Mouse (Mus musculus) hindbrain, embryonic 14.5 days (tissue): ENCODE measurements around the gene Fpr3. TPM values are rescaled to one million over a fixed set of nuclear protein-coding genes. Genes with fewer than 3 reads are reported as not detected.

ENCODE experiments used
- ATAC-seq: fragments of 200-750 bp; cut with Nextera tagmentation; 2 replicates; pipeline ENCODE4 v1.8.0; 2017; ENCODE audit warnings: moderate number of reproducible peaks, mild to moderate bottlenecking, moderate TSS enrichment, moderate library complexity; ENCODE audit not compliant: low FRiP score
- DNase-seq: peaks from one replicate; pipeline ENCODE4 v3.0.0-alpha.2; 2015; ENCODE audit warnings: low spot score
- H3K27ac ChIP-seq: fragments of 300-500 bp; sonication (generic); 2 replicates; pipeline ENCODE4 v1.5.1; 2014; ENCODE audit warnings: mild to moderate bottlenecking, moderate library complexity
- H3K27me3 ChIP-seq: fragments of 300-500 bp; sonication (generic); 2 replicates; pipeline ENCODE4 v1.6.1; 2014; ENCODE audit warnings: mild to moderate bottlenecking, low read length, mixed read lengths; ENCODE audit not compliant: control insufficient read depth, insufficient read depth
- H3K36me3 ChIP-seq: fragments of 300-500 bp; sonication (generic); replicated peaks from 2 replicates; pipeline ENCODE4 v1.6.1; 2014; ENCODE audit not compliant: control insufficient read depth, insufficient read depth
- H3K4me1 ChIP-seq: fragments of 300-500 bp; sonication (generic); replicated peaks from 2 replicates; pipeline ENCODE4 v1.6.1; 2014; ENCODE audit warnings: antibody characterized with exemption, low read length, mixed read lengths; ENCODE audit not compliant: control insufficient read depth, insufficient read depth
- H3K4me2 ChIP-seq: fragments of 300-500 bp; sonication (generic); replicated peaks from 2 replicates; pipeline ENCODE4 v1.6.1; 2014; ENCODE audit warnings: mild to moderate bottlenecking, moderate library complexity
- H3K4me3 ChIP-seq: fragments of 300-500 bp; sonication (generic); replicated peaks from 2 replicates; pipeline ENCODE4 v1.5.1; 2014; ENCODE audit warnings: mild to moderate bottlenecking, low read length
- H3K9ac ChIP-seq: fragments of 300-500 bp; sonication (generic); 2 replicates; pipeline ENCODE4 v1.6.1; 2014
- H3K9me3 ChIP-seq: fragments of 300-500 bp; sonication (generic); 2 replicates; pipeline ENCODE4 v1.6.1; 2016; ENCODE audit warnings: low read length; ENCODE audit not compliant: control insufficient read depth
- WGBS: fragments of 180-500 bp; shearing (Covaris S2); extraction: QIAGEN DNeasy Blood & Tissue Kit; methylation state at CpG from one replicate; pipeline ENCODE4 v1.1.7; 2014; 5-methylcytosine and 5-hydroxymethylcytosine counted together
- polyA plus RNA-seq: library from polyadenylated mRNA; unstranded; fragments of >200 nt; fragmentation: Nextera tagmentation; extraction: Ambion mirVana; gene quantifications from 2 replicates; pipeline ENCODE4 v1.2.1, GENCODE M21; 2014

Fpr3 gene
- polyA plus RNA-seq, 1 experiment from 2014 or later = not detected

- Histone ChIP-seq H3K4me1 (no peaks in the 10 kb centered on the region), H3K27me3 (no peaks in the 10 kb centered on the region), H3K4me3 (peak overlapping the region; percentile 24), H3K9me3 (no peaks in the 10 kb centered on the region), H3K9ac (peak overlapping the region; percentile 34), H3K27ac (no peak overlapping the region), H3K4me2 (peak overlapping the region; percentile 48), H3K36me3 (no peaks in the 10 kb centered on the region)
- peak; percentile 57 for ATAC-seq
- DNase-seq = no peak
- WGBS = 19% methylated on average over 55 of the region's 55 CpGs
These were observed 37.5 kb upstream of the Fpr3 start for GRCm38 (mm10) chr17:17849906-17850712.

GRCm38 (mm10) chr17:17855064-17855838 lies 32.4 kb upstream of the Fpr3 start, which contains the start of gene Has1:
Has1 (minus strand) TSS chr17:17855205.
- Histone ChIP-seq H3K9me3 (no peaks in the 10 kb centered on the region), H3K27ac (no peak within 1 kb of the TSS), H3K27me3 (no peaks in the 10 kb centered on the region), H3K9ac (no peak within 1 kb of the TSS), H3K4me3 (no peak within 1 kb of the TSS), H3K4me1 (no peaks in the 10 kb centered on the region), H3K36me3 (no peaks in the 10 kb centered on the region), H3K4me2 (no peak within 1 kb of the TSS)
- DNase-seq (no peak), ATAC-seq (peak; percentile 51; the same call in 1 of the 2 replicates)
- WGBS = 68% methylated on average over 8 of the region's 8 CpGs

- H3K4me1 ChIP-seq = no peaks in the 10 kb centered on the region
- H3K36me3 ChIP-seq = no peaks in the 10 kb centered on the region
- H3K27me3 ChIP-seq = no peaks in the 10 kb centered on the region
- ATAC-seq = no peak
- H3K27ac ChIP-seq = no peak overlapping the region
- H3K4me2 ChIP-seq = no peak overlapping the region
- no peak for DNase-seq
- H3K9me3 ChIP-seq = no peaks in the 10 kb centered on the region
- H3K4me3 ChIP-seq = no peak overlapping the region
- H3K9ac ChIP-seq = no peak overlapping the region
- 81% methylated on average over 1 of the region's 1 CpGs for WGBS
These were observed 31.0 kb upstream of the Fpr3 start for GRCm38 (mm10) chr17:17856612-17857011.

GRCm38 (mm10) chr17:17857446-17857845 lies 30.2 kb upstream of the Fpr3 start:
- H3K9ac ChIP-seq = no peak overlapping the region
- no peak overlapping the region for H3K4me3 ChIP-seq
- ATAC-seq = no peak
- no peak overlapping the region for H3K4me2 ChIP-seq
- H3K4me1 ChIP-seq = no peaks in the 10 kb centered on the region
- 79% methylated on average over 1 of the region's 1 CpGs for WGBS
- H3K27ac ChIP-seq = no peak overlapping the region
- no peaks in the 10 kb centered on the region for H3K9me3 ChIP-seq
- peaks cover 4% of the 10 kb centered on the region; the same call in 1 of the 2 replicates for H3K36me3 ChIP-seq
- H3K27me3 ChIP-seq = no peaks in the 10 kb centered on the region
- DNase-seq = no peak

- ATAC-seq (no peak), DNase-seq (no peak)
- Histone ChIP-seq H3K27me3 (no peaks in the 10 kb centered on the region), H3K4me3 (no peak overlapping the region), H3K9me3 (no peaks in the 10 kb centered on the region), H3K4me1 (no peaks in the 10 kb centered on the region), H3K36me3 (peaks cover 12% of the 10 kb centered on the region), H3K4me2 (no peak overlapping the region), H3K27ac (no peak overlapping the region), H3K9ac (no peak overlapping the region)
- 86% methylated on average over 3 of the region's 3 CpGs for WGBS
These were observed 27.5 kb upstream of the Fpr3 start for GRCm38 (mm10) chr17:17860110-17860509.

GRCm38 (mm10) chr17:17862360-17862759 lies 25.3 kb upstream of the Fpr3 start:
- Histone ChIP-seq H3K4me2 (no peak overlapping the region), H3K36me3 (peaks cover 17% of the 10 kb centered on the region), H3K27ac (no peak overlapping the region), H3K9ac (no peak overlapping the region), H3K27me3 (no peaks in the 10 kb centered on the region), H3K4me1 (no peaks in the 10 kb centered on the region), H3K4me3 (no peak overlapping the region), H3K9me3 (no peaks in the 10 kb centered on the region)
- WGBS = 75% methylated on average over 1 of the region's 1 CpGs
- ATAC-seq = no peak
- DNase-seq = no peak

GRCm38 (mm10) chr17:17865168-17865567 lies 22.5 kb upstream of the Fpr3 start:
- 57% methylated on average over 2 of the region's 2 CpGs for WGBS

GRCm38 (mm10) chr17:17866801-17867469 lies 20.7 kb upstream of the Fpr3 start:
- H3K4me1 ChIP-seq = no peaks in the 10 kb centered on the region
- H3K4me3 ChIP-seq = no peak overlapping the region
- H3K9ac ChIP-seq = no peak overlapping the region
- no peak overlapping the region for H3K4me2 ChIP-seq
- 89% methylated on average over 11 of the region's 11 CpGs for whole genome bisulfite sequencing
- no peaks in the 10 kb centered on the region for H3K9me3 ChIP-seq
- ATAC-seq (no peak), DNase-seq (no peak)
- H3K27me3 ChIP-seq = no peaks in the 10 kb centered on the region
- H3K27ac ChIP-seq = no peak overlapping the region
- H3K36me3 ChIP-seq = peaks cover 17% of the 10 kb centered on the region

More at GRCm38 (mm10) chr17:17865168-17865567, 22.5 kb upstream of the Fpr3 start:
- DNase-seq (no peak), ATAC-seq (no peak)
- no peak overlapping the region for H3K27ac ChIP-seq
- H3K4me3 ChIP-seq = no peak overlapping the region
- H3K4me1 ChIP-seq = no peaks in the 10 kb centered on the region
- no peak overlapping the region for H3K9ac ChIP-seq
- H3K4me2 ChIP-seq = no peak overlapping the region
- no peaks in the 10 kb centered on the region for H3K27me3 ChIP-seq
- no peaks in the 10 kb centered on the region for H3K9me3 ChIP-seq
- peaks cover 17% of the 10 kb centered on the region for H3K36me3 ChIP-seq
